In genomic region chr10:75505130-75505495, GRCm38 (mm10) we compare ENCODE assay signal across 21 mouse cellular contexts. TPM values are rescaled to one million over a fixed set of nuclear protein-coding genes. Genes with fewer than 3 reads are reported as not detected.
DNase-seq lines count a peak whose midpoint lies in the region; ATAC-seq and TF ChIP-seq lines count a peak whose summit lies in the region.
"Had no signal": no experiment of that assay in that cellular context is flagged by ENCODE, and none has a peak within 500 bp of the region (broad histone marks: within the 10 kb centered on the region; RNA-seq: fewer than 3 reads in every experiment).

No protein-coding gene starts in this region.

- peak overlapping the region; percentile 36 for H3K27ac ChIP-seq in heart, adult 2 months
- H3K27ac ChIP-seq in stomach, embryonic 15.5 days: 0 out of 2 replicates have a peak overlapping the region, but pooled peaks have one; percentile 33
- H3K27ac ChIP-seq in stomach, postnatal 0 days (replicated peaks): no peak overlapping the region
- peak overlapping the region; percentile 9; the same call in 1 of the 2 replicates for H3K27ac ChIP-seq in liver, embryonic 14.5 days
- no peak overlapping the region for H3K27ac ChIP-seq in hindbrain, embryonic 16.5 days (ENCODE audit: low read depth, low read length)
- H3K27ac ChIP-seq: embryonic facial prominence, embryonic 13.5 days; forebrain, embryonic 10.5 days; heart, embryonic 15.5 days; hindbrain, embryonic 13.5 days; limb, embryonic 10.5 days; lung, embryonic 15.5 days had no signal

- H3K4me1 ChIP-seq in heart, adult 2 months (ENCODE audit: control insufficient read depth, insufficient read depth, low read length): peaks cover 4% of the 10 kb centered on the region
- 0 out of 2 replicates have a peak, but pooled peaks cover 3% of the 10 kb centered on the region for H3K4me1 ChIP-seq in stomach, embryonic 15.5 days
- H3K4me1 ChIP-seq in stomach, postnatal 0 days (replicated peaks; ENCODE audit: control insufficient read depth, insufficient read depth): no peaks in the 10 kb centered on the region; the same call in 1 of the 2 replicates
- peaks cover 4 to 14% of the 10 kb centered on the region in 2 experiments for H3K4me1 ChIP-seq in liver, embryonic 14.5 days (replicated peaks; ENCODE audit: control insufficient read depth in 2 of 2, insufficient read depth in 2 of 2, low read length in 1 of 2)
- no peaks in the 10 kb centered on the region for H3K4me1 ChIP-seq in hindbrain, embryonic 16.5 days (ENCODE audit: control insufficient read depth, insufficient read depth, low read depth, low read length)
- H3K4me1 ChIP-seq: embryonic facial prominence, embryonic 13.5 days; forebrain, embryonic 10.5 days; hindbrain, embryonic 13.5 days; limb, embryonic 10.5 days; lung, embryonic 15.5 days had no signal

- H3K79me2 ChIP-seq in heart, adult 2 months (replicated peaks; ENCODE audit: control insufficient read depth, insufficient read depth, low read length): no peaks in the 10 kb centered on the region

- DNase-seq in heart, adult 2 months: no peak
- no peak for DNase-seq in heart, postnatal 10 days
- no peak for DNase-seq in stomach, postnatal 0 days (ENCODE audit: low spot score)
- no peak for DNase-seq in liver, embryonic 14.5 days (ENCODE audit: low read depth in 3 of 3, low spot score in 3 of 3)
- no peak for DNase-seq in neural tube, embryonic 10.5 days (ENCODE audit: extremely low spot score, low spot score)
- DNase-seq in frontal cortex, postnatal 14 days (ENCODE audit: low spot score in 2 of 2): no peak
- DNase-seq: cerebellum, adult 11-12 months; gastrocnemius, postnatal 36 days; right cerebral cortex, postnatal 4 days; thymus, postnatal 36 days had no signal

- H3K9ac ChIP-seq in heart, adult 2 months (ENCODE audit: low read depth, low read length): no peak overlapping the region
- no peak overlapping the region for H3K9ac ChIP-seq in stomach, embryonic 15.5 days
- H3K9ac ChIP-seq in stomach, postnatal 0 days (ENCODE audit: low read length): no peak overlapping the region
- no peak overlapping the region for H3K9ac ChIP-seq in liver, embryonic 14.5 days (replicated peaks)
- no peak overlapping the region for H3K9ac ChIP-seq in hindbrain, embryonic 16.5 days (ENCODE audit: low read depth, low read length)
- H3K9ac ChIP-seq: embryonic facial prominence, embryonic 13.5 days; heart, embryonic 15.5 days; hindbrain, embryonic 13.5 days; lung, embryonic 15.5 days had no signal

- no peaks in the 10 kb centered on the region for H3K27me3 ChIP-seq in heart, adult 2 months (ENCODE audit: control insufficient read depth, insufficient read depth, low read length)
- no peaks in the 10 kb centered on the region for H3K27me3 ChIP-seq in stomach, embryonic 15.5 days (replicated peaks)
- no peaks in the 10 kb centered on the region for H3K27me3 ChIP-seq in stomach, postnatal 0 days (ENCODE audit: control insufficient read depth, insufficient read depth, low read length)
- no peaks in the 10 kb centered on the region for H3K27me3 ChIP-seq in liver, embryonic 14.5 days (ENCODE audit: control insufficient read depth, insufficient read depth, low read length)
- H3K27me3 ChIP-seq in hindbrain, embryonic 16.5 days (replicated peaks; ENCODE audit: control insufficient read depth, insufficient read depth, low read length): no peaks in the 10 kb centered on the region
- H3K27me3 ChIP-seq: embryonic facial prominence, embryonic 13.5 days; heart, embryonic 15.5 days; hindbrain, embryonic 13.5 days; lung, embryonic 15.5 days; Patski had no signal

- no peak overlapping the region for H3K4me2 ChIP-seq in stomach, embryonic 15.5 days
- no peak overlapping the region for H3K4me2 ChIP-seq in stomach, postnatal 0 days (replicated peaks; ENCODE audit: low read depth)
- H3K4me2 ChIP-seq in liver, embryonic 14.5 days (ENCODE audit: low read depth): no peak overlapping the region
- H3K4me2 ChIP-seq in hindbrain, embryonic 16.5 days (ENCODE audit: low read length): no peak overlapping the region
- H3K4me2 ChIP-seq: embryonic facial prominence, embryonic 13.5 days; heart, embryonic 15.5 days; hindbrain, embryonic 13.5 days; lung, embryonic 15.5 days had no signal

- no peaks in the 10 kb centered on the region for H3K9me3 ChIP-seq in stomach, embryonic 15.5 days
- H3K9me3 ChIP-seq in stomach, postnatal 0 days (ENCODE audit: control insufficient read depth, low read length): no peaks in the 10 kb centered on the region
- H3K9me3 ChIP-seq in liver, embryonic 14.5 days (ENCODE audit: control insufficient read depth, low read length): no peaks in the 10 kb centered on the region
- H3K9me3 ChIP-seq in hindbrain, embryonic 16.5 days (ENCODE audit: control insufficient read depth, low read length): no peaks in the 10 kb centered on the region
- H3K9me3 ChIP-seq: embryonic facial prominence, embryonic 13.5 days; forebrain, embryonic 10.5 days; heart, embryonic 15.5 days; hindbrain, embryonic 13.5 days; limb, embryonic 10.5 days; lung, embryonic 15.5 days had no signal

- H3K36me3 ChIP-seq in heart, adult 2 months (ENCODE audit: control insufficient read depth, insufficient read depth, low read length): no peaks in the 10 kb centered on the region
- H3K36me3 ChIP-seq in stomach, embryonic 15.5 days: peaks cover 26% of the 10 kb centered on the region
- H3K36me3 ChIP-seq in stomach, postnatal 0 days (ENCODE audit: control insufficient read depth, insufficient read depth, low read length): peaks cover 22% of the 10 kb centered on the region
- H3K36me3 ChIP-seq in liver, embryonic 14.5 days (replicated peaks; ENCODE audit: control insufficient read depth, insufficient read depth, low read depth): peaks cover 39% of the 10 kb centered on the region
- H3K36me3 ChIP-seq in hindbrain, embryonic 16.5 days (ENCODE audit: control insufficient read depth, insufficient read depth, low read length): peaks cover 23% of the 10 kb centered on the region

- 58% methylated on average over 3 of the region's 3 CpGs for WGBS in heart, adult 2 months
- WGBS in stomach, embryonic 15.5 days: 76% methylated on average over 3 of the region's 3 CpGs
- WGBS in stomach, postnatal 0 days: 60% methylated on average over 3 of the region's 3 CpGs
- 50% methylated on average over 3 of the region's 3 CpGs for WGBS in liver, embryonic 14.5 days (ENCODE audit: insufficient replicate concordance)
- 85% methylated on average over 3 of the region's 3 CpGs for WGBS in hindbrain, embryonic 16.5 days

- no peak overlapping the region for H3K4me3 ChIP-seq in heart, adult 2 months
- H3K4me3 ChIP-seq in stomach, embryonic 15.5 days (replicated peaks): no peak overlapping the region
- no peak overlapping the region for H3K4me3 ChIP-seq in stomach, postnatal 0 days (ENCODE audit: low read depth, low read length)
- no peak overlapping the region for H3K4me3 ChIP-seq in liver, embryonic 14.5 days (ENCODE audit: insufficient read depth in 1 of 2, low read depth in 2 of 2, low read length in 2 of 2)
- no peak overlapping the region for H3K4me3 ChIP-seq in hindbrain, embryonic 16.5 days (ENCODE audit: low read length)
- H3K4me3 ChIP-seq: embryonic facial prominence, embryonic 13.5 days; forebrain, embryonic 10.5 days; heart, embryonic 15.5 days; hindbrain, embryonic 13.5 days; limb, embryonic 10.5 days; lung, embryonic 15.5 days had no signal

- TF ChIP-seq CTCF in heart, adult 2 months (IDR thresholded peaks at IDR 0.05): no peak
- no peak for TF ChIP-seq CTCF in stomach, postnatal 0 days (IDR thresholded peaks at IDR 0.05; ENCODE audit: low read depth)
- TF ChIP-seq CTCF in liver, embryonic 14.5 days (IDR thresholded peaks at IDR 0.05; ENCODE audit: low read depth): no peak

- TF ChIP-seq POLR2A in heart, adult 2 months (IDR thresholded peaks at IDR 0.05; ENCODE audit: insufficient read depth, low read depth, low read length): no peak

- ATAC-seq in stomach, embryonic 15.5 days (ENCODE audit: insufficient read depth, low FRiP score, low read depth): no peak
- ATAC-seq in stomach, postnatal 0 days (ENCODE audit: low FRiP score, low TSS enrichment): no peak
- no peak for ATAC-seq in liver, embryonic 14.5 days (ENCODE audit: insufficient read depth)
- ATAC-seq in hindbrain, embryonic 16.5 days: no peak

- intact Hi-C loops in heart, adult 2 months (cut with DNase I): no loop called here
- intact Hi-C loops in heart, postnatal 10 days (cut with DNase I): no loop called here

- no peak for TF ChIP-seq EP300 in heart, adult 2 months (IDR thresholded peaks at IDR 0.05; ENCODE audit: insufficient read depth, low read depth, low read length)
- TF ChIP-seq EP300 in stomach, postnatal 0 days (optimal IDR thresholded peaks at IDR 0.05): no peak
- no peak for TF ChIP-seq EP300 in liver, embryonic 14.5 days (IDR thresholded peaks at IDR 0.05; ENCODE audit: low read depth)

RNA-seq across cellular contexts. Expression of gene Snrpd3, which starts 12.2 kb away (rescaled TPM):
- total RNA-seq in heart, adult 2 months (2021): 10 to 100 TPM; 61.1 to 65.8 TPM
- polyA plus RNA-seq in heart, adult 2 months (2012; rRNA removed): 20.8 and 24.8 TPM in 2 replicates
- total RNA-seq in heart, postnatal 10 days (2021): 10 to 100 TPM; 67.9 to 75.9 TPM
- polyA plus RNA-seq in stomach, embryonic 15.5 days (2015; fragmentation: Nextera tagmentation; extraction: Ambion mirVana): 137 and 147 TPM in 2 replicates
- 70.2 and 70.3 TPM in 2 replicates for polyA plus RNA-seq in stomach, postnatal 0 days (2015; fragmentation: Nextera tagmentation; extraction: Ambion mirVana)
- polyA plus RNA-seq in liver, embryonic 14.5 days (2012; rRNA removed): 19.4 and 60.5 TPM in 2 replicates
- polyA plus RNA-seq in liver, embryonic 14.5 days (2014; fragmentation: Nextera tagmentation; extraction: Ambion mirVana): 82.2 and 90.3 TPM in 2 replicates
- 114 and 124 TPM in 2 replicates for polyA plus RNA-seq in hindbrain, embryonic 16.5 days (2015; fragmentation: Nextera tagmentation; extraction: Ambion mirVana)

RNA-seq across cellular contexts. Expression of gene Gucd1, which starts 12.7 kb away (rescaled TPM):
- 10 to 100 TPM; 33.2 to 37.7 TPM for total RNA-seq in heart, adult 2 months (2021)
- 44.7 and 50.3 TPM in 2 replicates for polyA plus RNA-seq in heart, adult 2 months (2012; rRNA removed)
- 10 to 100 TPM; 42.8 to 44.0 TPM for total RNA-seq in heart, postnatal 10 days (2021)
- polyA plus RNA-seq in stomach, embryonic 15.5 days (2015; fragmentation: Nextera tagmentation; extraction: Ambion mirVana): 26.7 and 27.5 TPM in 2 replicates
- 14.6 and 14.9 TPM in 2 replicates for polyA plus RNA-seq in stomach, postnatal 0 days (2015; fragmentation: Nextera tagmentation; extraction: Ambion mirVana)
- 37.3 and 38.7 TPM in 2 replicates for polyA plus RNA-seq in liver, embryonic 14.5 days (2012; rRNA removed)
- polyA plus RNA-seq in liver, embryonic 14.5 days (2014; fragmentation: Nextera tagmentation; extraction: Ambion mirVana): 58.5 and 66.0 TPM in 2 replicates
- polyA plus RNA-seq in hindbrain, embryonic 16.5 days (2015; fragmentation: Nextera tagmentation; extraction: Ambion mirVana): 15.4 and 19.8 TPM in 2 replicates

RNA-seq across cellular contexts. Expression of gene Lrrc75b, which starts 55.0 kb away (rescaled TPM):
- total RNA-seq in heart, adult 2 months (2021): under 1 TPM; 0.66 to 0.84 TPM
- polyA plus RNA-seq in heart, adult 2 months (2012; rRNA removed): 1.00 and 1.3 TPM in 2 replicates
- 1 to 10 TPM; 1.0 to 1.2 TPM for total RNA-seq in heart, postnatal 10 days (2021)
- 1.6 and 2.6 TPM in 2 replicates for polyA plus RNA-seq in stomach, embryonic 15.5 days (2015; fragmentation: Nextera tagmentation; extraction: Ambion mirVana)
- 0.73 and 0.93 TPM in 2 replicates for polyA plus RNA-seq in stomach, postnatal 0 days (2015; fragmentation: Nextera tagmentation; extraction: Ambion mirVana)
- 0.04 TPM in 2 replicates for polyA plus RNA-seq in liver, embryonic 14.5 days (2012; rRNA removed)
- polyA plus RNA-seq in liver, embryonic 14.5 days (2014; fragmentation: Nextera tagmentation; extraction: Ambion mirVana): not detected in 2 replicates
- polyA plus RNA-seq in hindbrain, embryonic 16.5 days (2015; fragmentation: Nextera tagmentation; extraction: Ambion mirVana): 38.9 and 44.7 TPM in 2 replicates
- total RNA-seq: common myeloid progenitor, adult 5-6 weeks; megakaryocyte-erythroid progenitor cell, adult 5-6 weeks had no signal

RNA-seq across cellular contexts. Expression of gene Ggt1, which starts 56.3 kb away (rescaled TPM):
- under 1 TPM in 1 of 2 experiments, not detected in 1; 0.31 TPM for total RNA-seq in heart, adult 2 months (2021)
- polyA plus RNA-seq in heart, adult 2 months (2012; rRNA removed): 0.35 TPM in 1 of 2 replicates, not detected in the other
- not detected for total RNA-seq in heart, postnatal 10 days (2021)
- 26.5 and 36.2 TPM in 2 replicates for polyA plus RNA-seq in stomach, embryonic 15.5 days (2015; fragmentation: Nextera tagmentation; extraction: Ambion mirVana)
- polyA plus RNA-seq in stomach, postnatal 0 days (2015; fragmentation: Nextera tagmentation; extraction: Ambion mirVana): 1.9 and 2.1 TPM in 2 replicates
- 4.3 and 5.8 TPM in 2 replicates for polyA plus RNA-seq in liver, embryonic 14.5 days (2012; rRNA removed)
- polyA plus RNA-seq in liver, embryonic 14.5 days (2014; fragmentation: Nextera tagmentation; extraction: Ambion mirVana): 5.2 and 6.6 TPM in 2 replicates
- 0.69 and 2.1 TPM in 2 replicates for polyA plus RNA-seq in hindbrain, embryonic 16.5 days (2015; fragmentation: Nextera tagmentation; extraction: Ambion mirVana)

Comparison
In these comparisons a context has a peak if more than half of its experiments do, and no peak if none do; other contexts are left out.
1. H3K27ac ChIP-seq: peak in heart, adult 2 months (single experiment), stomach, embryonic 15.5 days (single experiment) and liver, embryonic 14.5 days (single experiment); none in stomach, postnatal 0 days (single experiment) and hindbrain, embryonic 16.5 days (single experiment).
2. RNA of gene Lrrc75b, which starts 55.0 kb away (polyA plus RNA-seq): 38.9 to 44.7 TPM in hindbrain, embryonic 16.5 days; 1.6 to 2.6 TPM in stomach, embryonic 15.5 days, 1.00 to 1.3 TPM in heart, adult 2 months, 0.73 to 0.93 TPM in stomach, postnatal 0 days and 0.04 TPM in liver, embryonic 14.5 days; every median in the first group is over 10 times any median in the second.